Mouse (Mus musculus) embryonic facial prominence, embryonic 10.5 days (tissue): ENCODE data around the gene Rasl10b. TPM values are rescaled to one million over a fixed set of nuclear protein-coding genes. Genes with fewer than 3 reads are reported as not detected.
A peak's percentile ranks its signal among the peaks of the same experiment; 100 is the strongest.

Source experiments
- DNase-seq: peaks from one replicate; pipeline ENCODE4 v3.0.0-alpha.2; 2017; ENCODE audit warnings: low spot score
- H3K27ac ChIP-seq: fragments of 300-500 bp; sonication (generic); replicated peaks from 2 replicates; pipeline ENCODE4 v1.5.1; 2016; ENCODE audit warnings: mild to moderate bottlenecking
- H3K27me3 ChIP-seq: fragments of 300-500 bp; sonication (generic); replicated peaks from 2 replicates; pipeline ENCODE4 v1.6.1; 2016; ENCODE audit warnings: low read depth, mild to moderate bottlenecking; ENCODE audit not compliant: poor library complexity, severe bottlenecking
- H3K36me3 ChIP-seq: fragments of 300-500 bp; sonication (generic); replicated peaks from 2 replicates; pipeline ENCODE4 v1.6.1; 2016; ENCODE audit warnings: mild to moderate bottlenecking, moderate library complexity
- H3K4me1 ChIP-seq: fragments of 300-500 bp; sonication (generic); 2 replicates; pipeline ENCODE4 v1.6.1; 2016
- H3K4me3 ChIP-seq: fragments of 300-500 bp; sonication (generic); 2 replicates; pipeline ENCODE4 v1.5.1; 2016; ENCODE audit warnings: mild to moderate bottlenecking, moderate library complexity
- H3K9me3 ChIP-seq: fragments of 300-500 bp; sonication (generic); 2 replicates; pipeline ENCODE4 v1.6.1; 2016; ENCODE audit warnings: mild to moderate bottlenecking
- WGBS: fragments of 180-500 bp; shearing (Covaris S2); methylation state at CpG from one replicate; pipeline ENCODE4 v1.1.7; 2016; 5-methylcytosine and 5-hydroxymethylcytosine counted together
- polyA plus RNA-seq: library from polyadenylated mRNA; unstranded; fragments of >200 nt; fragmentation: Nextera tagmentation; extraction: Ambion mirVana; gene quantifications from 2 replicates; pipeline ENCODE4 v1.2.1, GENCODE M21; 2016

Gene Rasl10b
- polyA plus RNA-seq, 1 experiment from 2014 or later, result 3.1 TPM

DNA sequence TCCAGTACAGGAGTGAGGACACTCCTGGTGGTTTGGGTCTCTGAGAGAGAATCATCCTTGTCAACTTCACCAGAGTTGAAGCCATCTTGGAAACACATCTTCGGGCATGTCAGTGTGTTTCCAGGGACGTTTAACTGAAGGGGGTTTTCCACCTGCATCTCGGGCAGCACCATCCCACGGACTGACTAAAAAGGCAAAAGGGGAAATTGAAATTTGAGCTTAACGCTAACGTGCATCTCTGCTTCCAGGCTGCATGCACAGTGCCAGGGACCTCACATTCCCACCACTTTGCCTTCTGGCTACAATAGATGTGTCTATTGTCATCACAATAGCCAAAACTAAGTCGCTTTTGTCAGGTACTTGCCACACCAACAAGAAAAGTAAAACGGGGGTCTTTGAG, 695 bp upstream of the Rasl10b start:
- peaks cover 15% of the 10 kb centered on the region for H3K36me3 ChIP-seq
- H3K4me3 ChIP-seq, result no peak overlapping the region
- H3K27ac ChIP-seq, result no peak overlapping the region
- peaks cover 36% of the 10 kb centered on the region for H3K27me3 ChIP-seq
- H3K9me3 ChIP-seq, result no peaks in the 10 kb centered on the region
- WGBS, result 37% methylated on average over 8 of the region's 8 CpGs
- H3K4me1 ChIP-seq, result peaks cover 25% of the 10 kb centered on the region
- no peak for DNase-seq

DNA sequence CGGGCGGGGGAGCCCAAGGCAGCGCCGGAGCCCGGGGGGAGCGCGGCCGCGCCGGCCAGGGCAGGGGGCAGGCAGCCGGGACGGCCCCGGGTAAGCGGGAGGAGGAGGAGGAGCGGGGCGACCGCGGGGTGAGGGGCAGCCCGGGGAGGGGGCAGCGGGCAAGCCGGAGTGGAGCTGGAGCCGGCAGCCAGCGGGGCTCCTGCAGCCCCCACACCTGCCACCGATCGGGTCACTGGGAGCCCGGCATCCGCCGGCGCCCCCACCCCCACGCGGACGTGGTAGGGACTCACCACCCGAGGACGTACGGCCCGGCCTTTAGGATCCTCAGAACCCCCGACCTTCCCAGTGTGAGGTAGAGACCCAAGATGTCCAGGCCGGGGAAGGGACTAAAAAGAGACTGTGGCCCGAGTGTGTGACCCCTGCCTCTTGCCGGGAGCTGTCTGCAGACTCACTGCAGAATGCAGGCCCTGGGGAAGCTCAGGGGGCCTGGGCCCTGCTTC, 905 bp downstream of the Rasl10b start:
- H3K27me3 ChIP-seq, result peaks cover 40% of the 10 kb centered on the region

DNA sequence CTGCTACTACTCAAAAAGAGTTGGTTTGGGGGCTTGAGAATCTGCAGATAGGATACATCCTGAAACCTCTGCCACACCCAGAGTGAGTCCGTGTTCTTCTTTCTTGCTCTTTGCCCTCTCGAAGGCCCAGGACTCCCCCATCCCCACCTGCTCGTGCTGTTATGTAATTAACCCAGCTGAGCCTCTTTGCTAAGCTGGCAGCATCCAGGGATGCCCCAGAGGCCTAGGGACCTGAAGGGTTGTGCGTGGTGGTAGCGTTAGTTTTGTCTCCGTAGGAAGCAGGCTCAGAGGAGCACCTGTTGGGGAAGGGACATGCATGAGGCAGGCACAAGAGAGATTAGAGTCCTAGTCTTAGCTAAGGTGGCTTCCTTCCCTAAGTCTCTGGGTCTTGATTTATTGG, 1.6 kb downstream of the Rasl10b start:
- Histone ChIP-seq H3K4me3 (peak overlapping the region; percentile 87), H3K4me1 (peaks cover 25% of the 10 kb centered on the region), H3K36me3 (no peaks in the 10 kb centered on the region), H3K27me3 (peaks cover 40% of the 10 kb centered on the region), H3K27ac (peak overlapping the region; percentile 85; the same call in 1 of the 2 replicates), H3K9me3 (no peaks in the 10 kb centered on the region)
- no peak for DNase-seq
- whole genome bisulfite sequencing, result 35% methylated on average over 6 of the region's 6 CpGs

More for the DNA sequence above, 905 bp downstream of the Rasl10b start:
- peak overlapping the region; percentile 85 for H3K27ac ChIP-seq
- WGBS, result under 1% methylated on average over 40 of the region's 40 CpGs
- H3K9me3 ChIP-seq, result no peaks in the 10 kb centered on the region
- H3K4me1 ChIP-seq, result peaks cover 25% of the 10 kb centered on the region
- peak overlapping the region; percentile 87 for H3K4me3 ChIP-seq
- DNase-seq, result peak; percentile 46
- no peaks in the 10 kb centered on the region for H3K36me3 ChIP-seq

DNA sequence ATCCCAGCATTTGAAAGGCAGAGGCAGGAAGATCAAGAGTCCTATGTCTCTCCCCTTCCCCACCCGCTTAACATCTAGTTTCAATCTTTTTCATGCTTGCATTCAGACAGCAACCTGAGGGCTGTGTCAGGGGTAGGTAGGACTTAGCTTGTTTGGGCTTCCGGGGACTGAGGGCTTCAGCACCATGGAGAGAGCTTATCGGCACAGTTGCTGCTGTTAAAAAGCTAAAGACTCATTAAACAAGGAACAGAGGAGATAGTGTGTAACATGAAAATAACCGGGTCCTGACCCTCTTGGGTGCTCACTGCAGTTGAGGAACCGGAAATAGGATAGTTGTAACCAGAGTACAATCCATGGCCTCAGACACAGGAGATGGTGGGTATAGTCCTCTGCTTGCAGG, 8.1 kb downstream of the Rasl10b start:
- Histone ChIP-seq H3K4me3 (no peak overlapping the region), H3K36me3 (no peaks in the 10 kb centered on the region), H3K27me3 (peaks cover 67% of the 10 kb centered on the region), H3K9me3 (no peaks in the 10 kb centered on the region), H3K4me1 (peaks cover 7% of the 10 kb centered on the region), H3K27ac (no peak overlapping the region)
- 11% methylated on average over 5 of the region's 5 CpGs for WGBS
- peak; percentile 78 for DNase-seq

DNA sequence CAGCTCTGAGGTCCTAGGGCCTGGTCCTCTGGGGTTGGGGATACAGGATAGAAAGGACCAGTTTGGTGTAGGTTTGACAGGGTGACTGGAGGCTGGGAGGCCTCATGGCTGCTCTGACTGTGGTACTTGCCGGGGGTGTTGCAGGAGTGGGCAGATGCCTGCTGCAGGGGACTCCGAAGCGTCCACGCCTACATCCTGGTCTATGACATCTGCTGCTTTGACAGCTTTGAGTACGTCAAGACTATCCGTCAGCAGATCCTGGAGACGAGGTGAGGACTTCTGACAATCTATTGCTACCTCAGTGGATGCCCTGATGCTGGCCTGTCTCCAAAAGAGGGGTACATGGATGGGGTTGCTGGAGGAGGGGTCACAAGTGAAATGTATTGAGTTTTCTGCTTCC, 8.8 kb downstream of the Rasl10b start:
- Histone ChIP-seq H3K36me3 (no peaks in the 10 kb centered on the region), H3K27me3 (peaks cover 61% of the 10 kb centered on the region), H3K9me3 (no peaks in the 10 kb centered on the region), H3K27ac (no peak overlapping the region), H3K4me3 (no peak overlapping the region), H3K4me1 (peaks cover 7% of the 10 kb centered on the region)
- 78% methylated on average over 7 of the region's 7 CpGs for WGBS
- DNase-seq, result no peak

DNA sequence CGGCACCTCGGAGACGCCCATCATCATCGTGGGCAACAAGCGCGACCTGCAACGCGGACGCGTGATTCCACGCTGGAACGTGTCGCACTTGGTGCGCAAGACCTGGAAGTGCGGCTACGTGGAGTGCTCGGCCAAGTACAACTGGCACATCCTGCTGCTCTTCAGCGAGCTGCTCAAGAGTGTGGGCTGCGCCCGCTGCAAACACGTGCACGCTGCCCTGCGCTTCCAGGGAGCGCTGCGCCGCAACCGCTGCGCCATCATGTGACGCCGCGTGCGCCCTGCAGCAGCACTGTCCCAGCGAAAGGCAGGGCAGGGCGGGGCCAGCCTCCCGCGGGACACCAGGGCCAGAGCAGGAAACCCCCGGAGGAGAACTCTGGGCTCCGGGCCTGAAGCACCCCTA, 9.6 kb downstream of the Rasl10b start:
- H3K27me3 ChIP-seq, result peaks cover 57% of the 10 kb centered on the region
- H3K4me3 ChIP-seq, result peak overlapping the region; percentile 31; the same call in 1 of the 2 replicates
- H3K36me3 ChIP-seq, result no peaks in the 10 kb centered on the region
- no peaks in the 10 kb centered on the region for H3K9me3 ChIP-seq
- peak; percentile 52 for DNase-seq
- no peak overlapping the region for H3K27ac ChIP-seq
- H3K4me1 ChIP-seq, result peaks cover 7% of the 10 kb centered on the region
- 6% methylated on average over 38 of the region's 38 CpGs for WGBS

DNA sequence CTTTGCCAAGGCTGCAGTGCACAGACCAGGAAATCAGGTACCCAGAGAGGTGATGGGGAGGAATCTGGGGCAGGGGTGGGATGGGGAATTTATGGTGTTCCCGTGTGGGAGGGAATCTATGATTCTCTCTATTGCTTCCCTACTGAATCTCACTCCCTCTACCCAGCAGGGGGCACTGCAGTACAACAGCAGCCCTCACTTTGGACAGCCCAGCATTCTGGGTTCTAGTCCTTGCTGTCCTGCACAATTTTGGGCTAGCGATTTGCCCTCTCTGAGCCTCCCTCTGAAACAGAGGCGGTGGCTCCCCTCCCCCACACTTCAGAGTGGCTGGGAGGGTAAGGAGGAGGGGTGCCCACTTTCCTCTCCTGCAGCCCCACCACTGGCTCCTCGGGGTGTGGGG, 11.4 kb downstream of the Rasl10b start:
- Histone ChIP-seq H3K36me3 (no peaks in the 10 kb centered on the region), H3K4me3 (no peak overlapping the region), H3K27ac (no peak overlapping the region), H3K27me3 (peaks cover 59% of the 10 kb centered on the region), H3K9me3 (no peaks in the 10 kb centered on the region), H3K4me1 (peaks cover 7% of the 10 kb centered on the region)
- no peak for DNase-seq
- WGBS, result 42% methylated on average over 4 of the region's 4 CpGs

DNA sequence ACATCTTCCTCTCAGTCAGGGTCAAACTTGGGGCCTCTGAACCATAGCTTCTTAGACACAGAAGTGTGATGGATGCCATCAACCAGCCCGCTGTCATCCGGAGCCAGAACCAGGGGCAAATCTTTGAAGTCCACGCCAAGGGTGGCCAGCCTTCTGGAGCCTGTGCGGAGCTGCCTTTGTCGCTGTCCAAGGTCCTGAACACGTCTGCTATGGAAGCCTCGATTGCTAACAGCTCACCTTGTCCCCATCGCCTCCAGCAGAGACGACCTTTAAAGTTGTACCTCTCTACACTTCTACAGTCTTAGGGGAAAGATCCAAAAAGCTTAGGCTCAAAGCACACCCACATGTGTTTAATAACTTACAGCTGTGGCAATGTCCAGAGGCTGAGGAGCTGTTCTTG, 12.4 kb downstream of the Rasl10b start:
- Histone ChIP-seq H3K9me3 (no peaks in the 10 kb centered on the region), H3K36me3 (no peaks in the 10 kb centered on the region), H3K4me3 (no peak overlapping the region), H3K4me1 (peaks cover 7% of the 10 kb centered on the region), H3K27me3 (peaks cover 69% of the 10 kb centered on the region), H3K27ac (no peak overlapping the region)
- peak; percentile 82 for DNase-seq
- WGBS, result 3% methylated on average over 9 of the region's 9 CpGs

DNA sequence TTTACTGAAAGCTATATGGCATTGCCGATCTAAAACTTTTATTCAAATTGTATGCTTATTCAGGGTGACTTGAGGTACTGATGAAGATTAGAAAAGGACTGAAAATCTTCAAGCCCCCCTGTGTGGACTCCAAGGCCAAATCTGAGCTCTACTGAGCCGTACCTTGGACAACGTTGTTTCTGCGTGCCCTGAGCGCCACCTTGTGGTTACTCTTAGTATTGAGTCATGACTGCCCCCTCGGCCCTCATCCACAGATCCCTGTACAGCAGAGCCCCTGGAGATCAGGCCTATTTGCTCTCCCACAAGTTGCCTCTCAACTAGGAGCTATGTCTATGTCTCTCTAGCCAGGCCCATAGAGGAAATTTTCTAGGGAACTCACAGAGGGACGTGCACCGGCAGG, 15.7 kb downstream of the Rasl10b start:
- Histone ChIP-seq H3K9me3 (no peaks in the 10 kb centered on the region), H3K4me3 (no peak overlapping the region), H3K36me3 (no peaks in the 10 kb centered on the region), H3K27ac (no peak overlapping the region), H3K4me1 (peaks cover 14% of the 10 kb centered on the region), H3K27me3 (peaks cover 70% of the 10 kb centered on the region)
- 7% methylated on average over 8 of the region's 8 CpGs for WGBS
- peak; percentile 81 for DNase-seq

DNA sequence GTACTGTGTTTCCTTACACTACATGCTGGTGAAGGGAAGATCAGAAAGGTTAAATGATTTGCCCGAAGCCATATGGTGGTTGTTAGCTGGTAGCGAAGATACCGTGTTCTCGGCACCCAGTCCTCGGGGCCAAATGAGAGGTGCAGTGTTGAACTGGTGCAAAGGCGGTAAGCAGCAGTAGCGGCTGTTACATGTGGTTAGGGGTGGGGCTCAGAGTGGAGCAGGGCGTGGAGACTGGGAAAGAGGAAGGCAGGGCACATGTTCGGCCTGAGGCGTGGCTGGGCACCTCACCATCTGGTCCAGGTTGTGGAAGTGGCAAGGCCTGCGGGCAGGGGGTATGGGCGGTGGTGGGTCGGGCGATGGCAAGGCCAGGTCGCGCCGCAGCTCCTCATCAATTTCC, 18.0 kb downstream of the Rasl10b start:
- H3K9me3 ChIP-seq, result no peaks in the 10 kb centered on the region
- no peaks in the 10 kb centered on the region for H3K36me3 ChIP-seq
- 41% methylated on average over 17 of the region's 17 CpGs for WGBS
- H3K4me3 ChIP-seq, result no peak overlapping the region; the same call in 1 of the 2 replicates
- peaks cover 54% of the 10 kb centered on the region for H3K27me3 ChIP-seq
- H3K27ac ChIP-seq, result no peak overlapping the region
- peaks cover 16% of the 10 kb centered on the region for H3K4me1 ChIP-seq
- DNase-seq, result no peak

DNA sequence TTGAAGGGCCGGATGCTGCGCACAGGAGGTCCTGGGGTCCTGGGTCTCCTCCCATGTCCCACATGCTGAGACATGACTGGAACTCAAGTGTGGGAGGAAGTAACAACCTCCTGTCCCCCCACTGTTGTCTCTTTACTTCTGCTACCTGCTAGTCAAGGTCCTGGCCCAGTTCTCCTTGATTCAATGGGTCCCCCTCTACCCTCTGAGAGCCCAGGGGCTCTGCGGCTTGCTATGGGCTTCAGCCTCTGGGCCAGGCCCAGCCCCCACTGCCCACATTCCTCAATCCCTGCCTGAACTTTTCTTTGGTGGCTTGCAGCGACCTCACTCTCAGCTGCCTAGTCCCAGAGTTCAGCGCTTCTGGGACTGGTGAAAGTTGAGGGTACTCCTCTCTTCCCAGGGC, 20.4 kb downstream of the Rasl10b start, which contains the start of gene Gas2l2:
TSS of gene Gas2l2 (minus strand) at position 101 of the 400 bp plus-strand sequence.
- H3K36me3 ChIP-seq, result no peaks in the 10 kb centered on the region
- H3K4me1 ChIP-seq, result peaks cover 16% of the 10 kb centered on the region
- 52% methylated on average over 5 of the region's 5 CpGs for WGBS
- DNase-seq, result no peak
- no peak within 1 kb of the TSS for H3K4me3 ChIP-seq
- no peak within 1 kb of the TSS for H3K27ac ChIP-seq
- H3K9me3 ChIP-seq, result no peaks in the 10 kb centered on the region
- H3K27me3 ChIP-seq, result peaks cover 54% of the 10 kb centered on the region

DNA sequence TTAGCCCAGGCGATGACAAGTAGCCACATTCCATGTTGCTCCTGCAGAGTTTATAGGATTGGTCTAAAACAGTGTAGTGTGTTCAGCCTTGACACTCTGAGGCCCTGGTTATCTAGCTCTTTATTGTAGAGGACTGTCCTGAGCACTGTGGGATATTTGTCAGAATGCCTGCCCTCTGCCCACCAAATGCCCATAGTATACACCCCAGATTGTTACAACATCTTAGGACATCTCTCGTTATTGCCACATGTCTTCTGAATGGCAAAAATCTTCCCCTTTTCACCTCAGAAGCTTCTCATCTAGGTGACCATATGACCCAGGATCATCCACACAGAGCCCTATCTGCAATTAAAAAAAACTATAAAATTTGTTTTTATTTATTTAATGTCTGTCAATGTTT, 23.6 kb downstream of the Rasl10b start:
- no peak for DNase-seq
- Histone ChIP-seq H3K4me1 (peaks cover 10% of the 10 kb centered on the region), H3K27me3 (peaks cover 39% of the 10 kb centered on the region), H3K4me3 (no peak overlapping the region), H3K9me3 (no peaks in the 10 kb centered on the region), H3K36me3 (no peaks in the 10 kb centered on the region), H3K27ac (no peak overlapping the region)
- 75% methylated on average over 2 of the region's 2 CpGs for WGBS

DNA sequence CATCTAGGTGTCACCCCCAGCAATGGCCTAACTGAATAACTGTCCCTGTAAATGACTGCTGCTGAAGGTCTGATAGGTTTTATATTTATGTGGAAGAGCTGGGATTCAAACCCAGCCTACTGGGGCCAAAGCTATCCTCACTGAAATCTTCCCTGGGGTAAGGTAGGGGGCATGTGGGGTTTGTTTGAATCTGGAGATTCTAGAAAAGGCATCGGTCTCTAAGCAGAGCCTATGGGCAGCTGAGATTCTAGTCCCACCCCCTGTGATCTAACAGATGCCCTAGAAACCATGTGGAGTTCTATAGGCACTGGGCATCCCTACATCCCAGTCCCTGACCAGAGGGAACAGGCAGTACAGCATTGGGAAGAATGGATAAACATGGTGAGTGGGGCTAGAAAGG, 28.4 kb downstream of the Rasl10b start, which contains the start of gene 1700020L24Rik:
TSS of gene 1700020L24Rik (plus strand) at position 301 of the 400 bp plus-strand sequence.
- WGBS, result 95% methylated on average over 1 of the region's 1 CpGs
- H3K27ac ChIP-seq, result no peak within 1 kb of the TSS
- H3K4me3 ChIP-seq, result no peak within 1 kb of the TSS
- no peak for DNase-seq
- no peaks in the 10 kb centered on the region for H3K36me3 ChIP-seq
- H3K4me1 ChIP-seq, result peaks cover 16% of the 10 kb centered on the region
- no peaks in the 10 kb centered on the region for H3K9me3 ChIP-seq
- peaks cover 39% of the 10 kb centered on the region for H3K27me3 ChIP-seq
